Mouse (Mus musculus): ENCODE results near the gene Bok. TPM values are rescaled to one million over a fixed set of nuclear protein-coding genes. Genes with fewer than 3 reads are reported as not detected.
"Not testable (repeated sequence)": the region's sequence is repeated elsewhere in the genome, so short reads cannot be mapped to it uniquely, and the experiment has no call there.

Gene Bok
- polyA plus RNA-seq (2012; ENCODE audit: insufficient read depth, insufficient read length, missing spikeins): 1.2 and 2.1 TPM in 2 replicates

DNA sequence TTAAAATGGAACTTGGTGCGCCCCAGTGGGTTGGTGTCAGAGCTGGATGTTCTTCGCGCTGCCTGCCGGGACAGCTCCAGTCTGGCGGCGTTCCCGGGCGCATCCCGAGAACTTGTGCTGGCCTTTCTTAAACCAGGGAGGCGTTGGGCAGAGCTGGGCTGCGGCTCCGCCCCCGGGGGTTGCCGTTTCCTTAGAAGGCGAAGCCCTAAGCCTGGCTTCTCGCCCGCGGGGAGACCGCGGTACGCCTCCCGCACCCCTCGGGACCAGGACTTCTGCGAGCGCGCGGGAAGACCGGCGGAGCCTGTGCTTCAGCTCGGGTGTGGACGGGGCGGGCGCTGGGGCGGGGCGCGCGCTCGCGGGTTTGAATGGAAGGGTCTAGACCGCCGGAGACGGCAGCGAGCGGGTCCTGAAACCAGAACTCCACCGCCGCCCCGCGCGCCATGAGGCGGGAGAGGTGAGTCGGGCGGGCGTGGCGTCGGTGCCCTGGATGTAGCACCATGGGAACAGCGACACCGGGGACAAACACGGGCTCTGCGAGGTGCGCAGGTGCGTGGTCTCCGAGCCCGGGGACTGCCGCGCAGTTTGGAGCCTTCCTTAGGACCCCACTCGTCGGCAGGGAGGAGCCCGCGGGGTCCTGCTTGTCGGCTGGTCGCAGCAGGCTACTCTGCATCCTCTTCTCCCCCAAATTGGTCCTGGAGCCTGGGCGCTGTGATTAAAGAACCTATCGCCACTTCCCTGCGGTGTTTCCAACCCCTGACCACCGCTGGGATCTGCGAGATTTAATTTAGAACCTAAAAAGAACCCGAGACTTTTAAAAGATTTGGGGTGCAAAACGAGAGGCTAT, at the start of gene Bok:
Gene Bok, plus strand, starts transcription at position 260 of the 844 bp plus-strand sequence.
- Histone ChIP-seq H3K4me3 (ENCODE audit: insufficient read depth, low read depth, low read length) (peak within 1 kb of the TSS; percentile 65), H3K27ac (replicated peaks; ENCODE audit: low read depth, low read length) (peak within 1 kb of the TSS; percentile 32; the same call in 1 of the 2 replicates), H3K4me1 (ENCODE audit: control insufficient read depth, insufficient read depth, insufficient read length, low read length) (peaks cover 21% of the 10 kb centered on the region)

DNA sequence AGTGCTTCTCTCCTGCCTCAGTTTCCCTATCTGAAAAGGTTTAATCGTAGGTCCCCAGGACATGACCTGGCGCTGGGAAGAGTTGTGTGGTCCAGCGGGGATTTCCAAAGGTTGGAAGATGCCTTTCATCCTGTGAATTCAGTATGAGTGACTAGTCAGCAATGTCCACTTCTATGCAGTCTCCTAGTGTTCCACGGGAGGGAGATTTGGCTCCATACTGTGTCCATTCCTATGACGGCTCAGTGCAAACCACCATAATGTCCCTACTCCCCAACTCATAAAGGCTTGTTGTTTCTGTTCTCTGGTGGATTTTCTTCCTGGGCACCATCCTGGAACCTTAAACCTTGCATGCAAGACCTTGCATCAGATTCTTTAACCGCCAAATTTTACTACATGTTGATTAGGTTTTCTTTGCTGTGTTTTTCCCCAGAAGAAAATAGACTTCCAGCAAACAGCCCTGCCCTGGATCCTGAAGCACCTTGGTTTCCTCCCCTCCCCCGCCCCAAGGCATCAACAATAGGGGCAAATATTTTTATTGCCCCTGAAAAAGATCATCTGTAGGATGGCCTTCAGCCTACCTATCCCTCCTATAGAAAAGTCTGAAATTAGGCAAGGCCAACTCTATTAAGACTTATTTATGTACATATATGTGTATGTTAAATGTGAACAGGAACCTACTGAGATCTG, 49.1 kb upstream of the Bok start:
- peak overlapping the region; percentile 80 for H3K27ac ChIP-seq (replicated peaks; ENCODE audit: low read depth, low read length)
- H3K4me1 ChIP-seq (ENCODE audit: control insufficient read depth, insufficient read depth, insufficient read length, low read length): no peaks in the 10 kb centered on the region

DNA sequence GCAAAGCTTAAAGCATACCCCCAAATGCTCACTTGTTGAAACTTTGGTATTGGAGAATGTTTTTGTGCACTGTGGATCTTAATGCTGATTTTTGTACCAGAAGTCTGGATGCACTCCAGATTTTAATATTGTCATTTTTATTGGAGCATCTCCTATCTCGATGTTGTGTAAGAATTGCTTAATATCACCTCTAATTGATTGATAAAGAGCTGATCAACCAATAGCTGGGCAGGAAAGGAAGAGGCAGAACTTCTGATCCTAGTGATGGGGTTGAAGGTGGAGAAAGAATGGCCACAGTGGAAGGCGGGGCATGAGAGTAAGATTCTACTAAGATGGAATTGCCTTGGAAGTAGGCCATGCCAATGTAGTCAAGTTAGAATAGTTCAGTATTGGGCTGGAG, 43.5 kb upstream of the Bok start:
- no peak overlapping the region for H3K4me3 ChIP-seq (ENCODE audit: insufficient read depth, low read depth, low read length)
- no peak overlapping the region for H3K27ac ChIP-seq (replicated peaks; ENCODE audit: low read depth, low read length)
- H3K4me1 ChIP-seq (ENCODE audit: control insufficient read depth, insufficient read depth, insufficient read length, low read length): no peaks in the 10 kb centered on the region

More for the DNA sequence above, 49.1 kb upstream of the Bok start:
- H3K4me3 ChIP-seq (ENCODE audit: insufficient read depth, low read depth, low read length): peak overlapping the region; percentile 77

DNA sequence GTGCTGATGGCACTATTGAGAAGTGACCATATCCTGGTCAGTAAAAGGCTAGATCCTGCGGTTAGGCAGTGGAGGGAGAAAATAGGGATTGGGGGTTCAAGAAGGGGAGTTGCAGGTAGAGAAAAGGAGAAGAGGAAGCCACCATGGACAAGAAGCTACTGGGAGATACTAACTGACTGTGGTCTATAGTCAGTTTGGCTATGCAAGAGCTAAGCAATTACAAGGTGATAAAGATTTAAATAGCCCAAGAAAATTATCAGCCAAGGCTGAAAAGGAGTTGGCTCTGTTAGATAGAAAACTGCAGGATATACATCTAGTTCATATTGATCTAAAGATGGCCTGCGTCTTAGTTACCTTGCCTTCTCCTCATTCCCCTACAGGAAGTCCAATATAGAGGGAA, 42.8 kb upstream of the Bok start:
- Histone ChIP-seq H3K4me3 (ENCODE audit: insufficient read depth, low read depth, low read length) (no peak overlapping the region), H3K27ac (replicated peaks; ENCODE audit: low read depth, low read length) (no peak overlapping the region), H3K4me1 (ENCODE audit: control insufficient read depth, insufficient read depth, insufficient read length, low read length) (no peaks in the 10 kb centered on the region)

DNA sequence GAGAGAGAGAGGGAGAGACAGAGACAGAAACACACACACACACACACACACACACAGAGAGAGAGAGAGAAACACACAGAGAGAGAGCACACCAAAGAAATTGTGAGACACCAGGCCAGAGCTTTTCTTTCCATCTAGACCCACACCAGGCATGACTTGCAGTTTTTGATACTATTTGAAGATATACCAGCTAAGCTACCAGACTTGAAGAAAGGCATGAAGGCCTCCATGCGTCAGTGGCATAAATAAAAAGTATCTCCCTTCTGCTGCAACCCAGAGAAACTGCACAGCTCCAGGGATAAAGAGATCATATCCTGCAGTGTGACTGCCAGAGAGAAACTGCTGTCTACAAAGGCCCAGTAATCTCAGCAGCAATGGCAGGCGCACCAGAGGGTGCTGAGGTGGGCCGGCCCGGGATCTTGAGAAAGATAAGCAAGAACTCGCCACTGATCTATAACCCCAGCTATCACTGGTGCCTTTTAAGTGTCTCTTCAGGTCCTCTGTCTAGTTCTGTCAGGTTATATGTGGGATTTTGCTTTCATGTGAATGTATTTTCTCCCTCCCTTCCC, 35.8 kb upstream of the Bok start:
- Histone ChIP-seq H3K27ac (replicated peaks; ENCODE audit: low read depth, low read length) (no peak overlapping the region), H3K4me1 (ENCODE audit: control insufficient read depth, insufficient read depth, insufficient read length, low read length) (no peaks in the 10 kb centered on the region), H3K4me3 (ENCODE audit: insufficient read depth, low read depth, low read length) (no peak overlapping the region)

DNA sequence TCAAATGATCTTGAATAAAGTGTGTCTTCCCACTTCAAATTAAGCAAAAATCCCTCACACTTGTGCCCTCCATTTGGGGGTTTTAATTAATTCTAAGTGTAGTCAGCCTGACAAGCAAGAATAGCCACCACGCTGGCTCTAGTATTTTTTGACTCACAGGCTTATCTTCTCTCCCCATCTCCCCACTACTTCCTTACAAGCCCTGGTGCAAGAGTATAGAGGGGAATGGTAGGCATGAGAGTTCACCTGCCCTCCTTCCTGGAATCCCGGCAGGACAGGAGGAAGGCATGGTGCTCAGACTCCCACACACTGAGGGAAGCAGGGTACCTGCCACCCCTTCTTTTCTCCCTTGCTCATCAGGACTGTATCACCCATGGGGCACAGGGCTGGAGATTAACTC, 31.2 kb upstream of the Bok start:
- no peak overlapping the region for H3K27ac ChIP-seq (replicated peaks; ENCODE audit: low read depth, low read length)
- H3K4me3 ChIP-seq (ENCODE audit: insufficient read depth, low read depth, low read length): no peak overlapping the region
- no peaks in the 10 kb centered on the region for H3K4me1 ChIP-seq (ENCODE audit: control insufficient read depth, insufficient read depth, insufficient read length, low read length)

DNA sequence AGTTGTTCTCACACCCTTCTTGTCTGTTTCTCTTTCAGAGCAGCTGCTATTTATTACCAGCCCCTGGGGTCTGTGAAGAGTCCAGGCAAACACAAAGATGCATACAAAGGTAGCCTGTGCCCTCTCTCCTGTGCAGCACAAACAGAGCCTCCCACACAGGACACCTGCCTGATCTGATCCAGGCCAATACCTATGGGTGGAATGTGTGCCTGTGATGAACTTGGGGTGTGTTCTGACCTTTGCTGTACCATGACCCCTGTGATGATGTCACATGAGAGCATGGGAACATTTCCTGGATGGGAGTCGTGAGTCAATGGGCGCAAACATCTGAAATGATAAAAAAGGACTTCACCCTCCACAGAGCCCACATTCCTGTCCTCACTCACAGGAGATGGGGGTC, 30.7 kb upstream of the Bok start:
- Histone ChIP-seq H3K27ac (replicated peaks; ENCODE audit: low read depth, low read length) (no peak overlapping the region), H3K4me3 (ENCODE audit: insufficient read depth, low read depth, low read length) (no peak overlapping the region), H3K4me1 (ENCODE audit: control insufficient read depth, insufficient read depth, insufficient read length, low read length) (no peaks in the 10 kb centered on the region)

DNA sequence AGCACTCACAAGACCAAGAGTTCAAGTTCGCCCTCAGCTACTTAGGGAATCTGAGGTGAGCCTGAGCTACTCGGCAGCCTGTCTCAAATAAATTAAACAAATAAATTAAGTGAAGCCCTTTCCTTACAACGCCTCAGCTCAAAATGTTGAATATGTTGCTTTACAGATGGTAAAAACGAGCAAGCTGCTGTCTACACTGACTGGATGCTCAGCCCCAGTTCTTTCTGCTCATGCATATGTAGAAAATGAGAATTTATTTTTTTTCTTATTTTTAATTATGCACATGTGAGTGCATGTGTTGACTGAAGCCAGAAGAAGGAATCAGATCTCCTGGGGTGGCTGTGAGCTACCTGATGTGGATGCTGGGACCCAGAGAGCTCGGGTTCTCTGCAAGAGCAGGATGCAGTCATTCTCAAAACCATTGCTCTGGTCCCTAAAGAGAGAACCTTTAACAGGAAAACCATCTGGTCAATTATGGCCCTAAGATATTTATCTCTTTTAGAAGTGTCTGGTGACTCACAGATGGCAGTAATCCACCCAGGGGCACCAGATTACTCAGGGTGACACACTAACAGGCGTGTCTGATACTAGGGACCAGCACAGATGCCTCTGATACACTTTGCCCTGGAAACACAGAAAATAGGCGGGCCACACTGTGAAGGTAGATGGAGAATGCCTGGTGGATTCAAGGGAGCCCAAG, 29.0 kb upstream of the Bok start:
- no peak overlapping the region for H3K4me3 ChIP-seq (ENCODE audit: insufficient read depth, low read depth, low read length)
- H3K4me1 ChIP-seq (ENCODE audit: control insufficient read depth, insufficient read depth, insufficient read length, low read length): no peaks in the 10 kb centered on the region
- no peak overlapping the region for H3K27ac ChIP-seq (replicated peaks; ENCODE audit: low read depth, low read length)

DNA sequence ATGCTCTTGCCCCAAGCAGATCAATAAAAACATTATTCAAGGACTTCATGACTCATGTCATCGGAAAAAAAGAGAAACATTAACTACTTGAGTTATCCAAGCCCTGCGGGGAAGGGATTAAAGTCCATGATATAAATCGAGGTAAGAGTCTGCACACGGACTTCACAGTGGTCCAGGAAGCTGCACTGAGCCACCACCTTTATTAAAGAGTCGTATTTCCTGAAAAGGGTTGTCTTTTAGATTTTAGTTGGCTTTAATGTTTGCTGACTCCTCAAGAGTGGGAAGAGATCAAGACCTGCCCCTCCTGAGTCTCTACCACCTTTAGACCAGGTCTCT, 28.5 kb upstream of the Bok start:
- H3K4me1 ChIP-seq (ENCODE audit: control insufficient read depth, insufficient read depth, insufficient read length, low read length): no peaks in the 10 kb centered on the region
- no peak overlapping the region for H3K4me3 ChIP-seq (ENCODE audit: insufficient read depth, low read depth, low read length)
- no peak overlapping the region for H3K27ac ChIP-seq (replicated peaks; ENCODE audit: low read depth, low read length)

DNA sequence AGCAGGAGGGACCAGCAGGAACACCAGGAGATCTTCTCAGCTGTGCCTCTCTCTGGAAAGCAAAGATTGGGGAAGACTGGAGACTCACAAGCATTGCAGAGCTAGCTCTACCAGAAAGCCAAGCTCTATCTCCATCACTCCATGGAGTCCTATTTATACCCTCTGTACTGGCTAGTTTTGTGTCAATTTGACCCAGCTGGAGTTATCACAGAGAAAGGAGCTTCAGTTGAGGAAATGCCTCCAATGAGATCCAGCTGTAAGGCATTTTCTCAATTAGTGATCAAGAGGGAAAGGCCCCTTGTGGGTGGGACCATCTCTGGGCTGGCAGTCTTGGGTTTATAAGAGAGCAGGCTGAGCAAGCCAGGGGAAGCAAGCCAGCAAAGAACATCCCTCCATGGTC, 26.9 kb upstream of the Bok start, which contains the start of gene Stk25:
Gene Stk25, minus strand, starts transcription at position 101 of the 400 bp plus-strand sequence.
- H3K27ac ChIP-seq (replicated peaks; ENCODE audit: low read depth, low read length); H3K4me3 ChIP-seq (ENCODE audit: insufficient read depth, low read depth, low read length): not testable (repeated sequence)

DNA sequence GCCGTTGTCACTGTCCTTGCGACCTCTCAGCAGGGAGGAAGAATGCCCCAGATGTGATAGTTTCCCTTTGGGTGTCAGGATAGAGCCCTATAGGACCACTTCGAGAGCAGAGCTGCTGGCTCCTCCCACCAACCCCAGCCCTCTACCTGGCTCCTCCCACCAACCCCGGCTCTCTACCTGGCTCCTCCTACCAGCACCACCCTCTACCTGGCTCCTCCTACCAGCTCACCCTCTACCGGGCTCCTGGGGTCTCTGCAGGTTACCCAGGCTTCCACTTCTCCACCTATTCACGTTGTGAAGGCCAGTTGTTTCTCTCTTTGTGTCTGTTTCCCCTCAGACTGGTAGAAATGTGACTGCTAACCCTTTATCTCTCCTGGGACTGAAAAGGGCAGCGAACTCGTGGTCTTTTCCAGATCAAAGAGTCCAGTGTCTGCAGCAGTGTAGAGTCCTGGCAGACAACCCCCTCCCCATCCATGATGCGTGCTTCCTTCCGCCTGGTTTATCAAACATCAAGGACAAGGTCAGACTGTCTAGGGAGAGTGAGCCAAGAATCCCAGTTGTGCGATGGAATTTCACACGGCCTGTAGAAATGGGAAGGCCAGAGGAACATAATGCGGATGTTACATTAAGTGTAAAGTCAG, 17.6 kb upstream of the Bok start:
- no peak overlapping the region for H3K27ac ChIP-seq (replicated peaks; ENCODE audit: low read depth, low read length)
- H3K4me1 ChIP-seq (ENCODE audit: control insufficient read depth, insufficient read depth, insufficient read length, low read length): peaks cover 3% of the 10 kb centered on the region; the same call in 1 of the 2 replicates
- no peak overlapping the region for H3K4me3 ChIP-seq (ENCODE audit: insufficient read depth, low read depth, low read length)

More for the DNA sequence above, 26.9 kb upstream of the Bok start, which contains the start of gene Stk25:
- not testable (repeated sequence) for H3K4me1 ChIP-seq (ENCODE audit: control insufficient read depth, insufficient read depth, insufficient read length, low read length)

DNA sequence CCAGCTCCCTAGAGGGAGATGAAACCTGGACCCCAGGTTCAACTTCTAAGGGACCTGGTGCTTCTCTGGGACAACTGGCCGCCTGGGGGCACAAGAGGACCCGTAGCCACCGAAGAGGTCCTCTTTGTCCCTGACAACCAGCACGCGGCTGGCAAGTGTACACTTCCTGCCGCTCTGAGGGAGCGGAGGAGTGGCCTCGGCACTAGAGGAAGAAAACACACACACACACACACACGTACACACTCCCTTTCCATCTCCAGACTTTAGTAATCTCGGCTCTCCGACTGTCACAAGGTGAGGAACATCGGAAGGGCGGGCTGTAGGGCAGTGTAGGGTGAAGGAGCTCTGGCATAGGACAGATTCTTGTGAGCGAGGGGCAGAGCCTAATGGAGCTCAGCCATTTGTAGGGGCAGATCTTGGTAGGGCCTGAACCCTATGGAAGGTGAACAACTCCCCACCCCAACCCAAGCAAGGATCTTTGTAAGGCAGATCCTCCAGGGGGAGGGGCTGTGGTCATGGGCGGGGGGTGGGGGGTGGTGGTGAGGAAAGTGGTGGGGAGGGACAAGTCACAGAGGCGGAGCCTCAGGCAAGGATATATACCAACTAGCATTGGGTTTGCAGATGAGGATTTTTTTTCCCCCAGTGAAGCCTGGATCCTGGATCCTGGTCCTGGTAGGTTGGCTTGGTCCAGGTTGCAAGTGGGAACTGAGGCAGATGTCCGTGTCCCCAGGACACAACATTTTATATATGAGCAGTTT, 16.5 kb upstream of the Bok start:
- peak overlapping the region; percentile 56 for H3K4me3 ChIP-seq (ENCODE audit: insufficient read depth, low read depth, low read length)
- peak overlapping the region; percentile 9; the same call in 1 of the 2 replicates for H3K27ac ChIP-seq (replicated peaks; ENCODE audit: low read depth, low read length)
- peaks cover 3% of the 10 kb centered on the region; the same call in 1 of the 2 replicates for H3K4me1 ChIP-seq (ENCODE audit: control insufficient read depth, insufficient read depth, insufficient read length, low read length)

DNA sequence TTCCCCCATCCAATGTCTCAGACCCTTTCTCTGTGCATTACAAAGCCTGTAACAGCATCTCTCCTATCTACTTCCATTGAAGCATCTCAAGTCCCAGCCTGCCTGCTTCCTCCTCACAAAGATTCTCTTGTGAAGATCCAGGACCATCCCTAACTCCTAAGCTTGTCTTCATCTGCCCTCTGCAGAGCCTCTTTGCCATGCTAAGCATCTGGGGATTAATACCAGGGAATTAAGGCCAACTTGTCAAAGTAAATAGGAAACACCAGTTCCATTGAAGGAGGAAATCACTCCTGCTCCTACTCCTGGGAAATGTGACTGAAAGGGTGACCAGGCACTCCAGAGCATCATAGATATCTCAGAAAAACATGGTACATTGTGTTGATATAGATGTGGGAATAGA, 15.5 kb upstream of the Bok start:
- Histone ChIP-seq H3K27ac (replicated peaks; ENCODE audit: low read depth, low read length) (no peak overlapping the region), H3K4me1 (ENCODE audit: control insufficient read depth, insufficient read depth, insufficient read length, low read length) (peaks cover 3% of the 10 kb centered on the region; the same call in 1 of the 2 replicates), H3K4me3 (ENCODE audit: insufficient read depth, low read depth, low read length) (no peak overlapping the region)

DNA sequence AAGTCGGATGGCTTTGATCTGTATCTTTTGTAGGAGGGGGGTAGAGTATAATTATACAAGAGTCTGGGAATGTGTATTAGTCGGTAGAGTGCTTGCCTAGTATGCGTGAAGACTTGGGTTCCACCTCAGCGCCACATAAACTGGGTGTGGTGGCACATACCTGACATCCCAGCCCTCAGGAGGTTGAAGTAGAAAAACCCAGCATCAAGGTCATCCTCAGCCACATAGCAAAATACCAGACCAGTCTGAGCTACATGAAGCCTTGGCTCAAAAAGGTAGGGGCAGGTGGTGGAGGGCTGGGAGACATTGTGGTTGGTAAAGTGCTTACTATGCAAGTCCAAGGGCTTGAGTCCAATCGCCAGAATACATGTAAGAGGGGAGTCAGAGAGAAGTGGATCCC, 12.8 kb upstream of the Bok start:
- no peak overlapping the region for H3K27ac ChIP-seq (replicated peaks; ENCODE audit: low read depth, low read length)
- peaks cover 2% of the 10 kb centered on the region; the same call in 1 of the 2 replicates for H3K4me1 ChIP-seq (ENCODE audit: control insufficient read depth, insufficient read depth, insufficient read length, low read length)
- no peak overlapping the region for H3K4me3 ChIP-seq (ENCODE audit: insufficient read depth, low read depth, low read length)
